In the genomic region with DNA sequence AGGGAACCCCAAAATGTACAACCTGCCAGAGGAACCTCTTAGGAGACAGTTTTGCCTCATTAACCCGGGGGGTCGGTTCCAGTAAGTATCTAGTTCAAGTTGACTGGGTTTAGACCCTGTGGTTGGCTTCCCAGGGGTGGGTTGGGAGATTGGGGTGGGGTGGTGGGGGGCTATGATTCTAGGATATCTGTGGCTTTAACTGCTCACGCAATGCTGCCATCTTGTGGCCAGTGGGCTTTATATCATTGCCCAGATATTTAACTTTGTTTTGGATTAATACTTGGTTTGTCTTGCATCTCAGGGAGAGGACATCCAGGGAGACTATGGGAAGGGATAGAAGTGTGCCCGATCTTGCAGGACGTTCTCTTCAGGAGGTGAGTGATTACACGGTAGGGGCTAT, we compare ENCODE assay signal across 8 mouse cellular contexts. TPM values are rescaled to one million over a fixed set of nuclear protein-coding genes. Genes with fewer than 3 reads are reported as not detected.
DNase-seq lines count a peak whose midpoint lies in the region; ATAC-seq and TF ChIP-seq lines count a peak whose summit lies in the region.

No protein-coding gene starts in this region.

- no peak for TF ChIP-seq POLR2A in CH12.LX (IDR thresholded peaks at IDR 0.05; ENCODE audit: low read depth, low read length)

- peaks cover 62 to 84% of the 10 kb centered on the region in 2 experiments for H3K36me3 ChIP-seq in CH12.LX (replicated peaks in 1 of 2; ENCODE audit: control insufficient read depth in 1 of 2, insufficient read depth in 1 of 2, low read length in 1 of 2)
- H3K36me3 ChIP-seq in embryonic facial prominence, embryonic 11.5 days (replicated peaks; ENCODE audit: control insufficient read depth, insufficient read depth, low read depth, low read length), result peaks cover 4% of the 10 kb centered on the region

- ATAC-seq in embryonic facial prominence, embryonic 11.5 days (replicated peaks; ENCODE audit: insufficient number of reproducible peaks, low FRiP score, low TSS enrichment, low read depth), result no peak

- H3K4me2 ChIP-seq in CH12.LX (ENCODE audit: insufficient read depth, low read depth, poor library complexity, severe bottlenecking), result no peak overlapping the region
- no peak overlapping the region for H3K4me2 ChIP-seq in embryonic facial prominence, embryonic 11.5 days (ENCODE audit: low read depth, low read length)

- peak; percentile 55 for TF ChIP-seq RAD21 in CH12.LX (IDR thresholded peaks at IDR 0.05; ENCODE audit: low read depth, low read length)

- no peak overlapping the region for H3K4me3 ChIP-seq in CH12.LX (replicated peaks in 1 of 3; ENCODE audit: low read depth in 2 of 3, low read length in 2 of 3, poor library complexity in 1 of 3)
- H3K4me3 ChIP-seq in embryonic facial prominence, embryonic 11.5 days (ENCODE audit: low read depth, low read length), result no peak overlapping the region

- peak; percentile 30 to 63 for DNase-seq in cerebellum, postnatal 25 days
- no peak for DNase-seq in cerebellum, adult 11-12 months
- DNase-seq in layer of hippocampus, postnatal 10 days (ENCODE audit: low spot score in 2 of 2), result peak; percentile 49 to 67
- DNase-seq in layer of hippocampus, adult 8-10 months (ENCODE audit: low spot score in 2 of 2), result no peak
- DNase-seq in CH12.LX (ENCODE audit: extremely low read depth), result peak; percentile 31
- DNase-seq in embryonic facial prominence, embryonic 11.5 days (ENCODE audit: low spot score), result peak; percentile 70
- DNase-seq in right cerebral cortex, postnatal 14 days, result peak; percentile 55
- no peak for DNase-seq in spleen, adult 12 weeks (ENCODE audit: low spot score)

- no peaks in the 10 kb centered on the region for H3K79me2 ChIP-seq in CH12.LX (replicated peaks; ENCODE audit: control insufficient read depth, extremely low read depth, insufficient read depth, poor library complexity, severe bottlenecking)

- H3K9ac ChIP-seq in CH12.LX (ENCODE audit: insufficient read depth, low read depth), result no peak overlapping the region
- no peak overlapping the region for H3K9ac ChIP-seq in embryonic facial prominence, embryonic 11.5 days (replicated peaks; ENCODE audit: low read length)

- dilution Hi-C loops in CH12.LX (cut with MboI; ENCODE audit: extremely low pct_ligation_motif_present, extremely low pct_unique_long_range_greater_than_20kb, low sequenced_read_pairs), result no loop called here

- peak; percentile 39 to 70; a peak in 3 of 4 replicates for TF ChIP-seq CTCF in CH12.LX (conservative IDR thresholded peaks at IDR 0.05 in 1 of 2, IDR thresholded peaks at IDR 0.05 in 1 of 2; ENCODE audit: low read depth in 2 of 2, low read length in 2 of 2)

- no peaks in the 10 kb centered on the region for H3K4me1 ChIP-seq in CH12.LX (ENCODE audit: control insufficient read depth in 1 of 2, insufficient read depth in 2 of 2)
- H3K4me1 ChIP-seq in embryonic facial prominence, embryonic 11.5 days (ENCODE audit: control insufficient read depth, insufficient read depth, low read length), result no peaks in the 10 kb centered on the region

- TF ChIP-seq EP300 in CH12.LX (IDR thresholded peaks at IDR 0.05; ENCODE audit: low read length), result no peak

- no peak overlapping the region for H3K27ac ChIP-seq in CH12.LX (ENCODE audit: insufficient read depth, low read depth)
- no peak overlapping the region for H3K27ac ChIP-seq in embryonic facial prominence, embryonic 11.5 days (replicated peaks; ENCODE audit: low read depth, low read length)

- H3K9me3 ChIP-seq in CH12.LX (replicated peaks; ENCODE audit: low read length), result peaks cover 2% of the 10 kb centered on the region
- no peaks in the 10 kb centered on the region for H3K9me3 ChIP-seq in embryonic facial prominence, embryonic 11.5 days (replicated peaks; ENCODE audit: control insufficient read depth, low read length)

- in situ Hi-C loops in CH12.LX (cut with MboI; ENCODE audit: low pct_ligation_motif_present, low pct_unique_long_range_greater_than_20kb, low sequenced_read_pairs), result no loop called here

- no peaks in the 10 kb centered on the region for H3K27me3 ChIP-seq in CH12.LX (replicated peaks)
- no peaks in the 10 kb centered on the region for H3K27me3 ChIP-seq in embryonic facial prominence, embryonic 11.5 days (ENCODE audit: control insufficient read depth, insufficient read depth, low read length)

- 68% methylated on average over 6 of the region's 6 CpGs for WGBS in embryonic facial prominence, embryonic 11.5 days

TF ChIP-seq in CH12.LX, 34 proteins besides CTCF, POLR2A, EP300 and RAD21:
- TF ChIP-seq MAX (IDR thresholded peaks at IDR 0.05; ENCODE audit: low read length) (no peak), SMC3 (IDR thresholded peaks at IDR 0.05; ENCODE audit: low read depth, low read length) (peak; percentile 53), MYC (IDR thresholded peaks at IDR 0.05; ENCODE audit: low read depth, low read length) (no peak)
TF ChIP-seq in CH12.LX: peak in this region for 1.

RNA-seq across cellular contexts. Expression of a gene that starts 11.1 kb away (rescaled TPM):
- total RNA-seq in layer of hippocampus, postnatal 10 days (2021), result 10 to 100 TPM; 96.9 to 98.5 TPM
- total RNA-seq in layer of hippocampus, adult 8-10 months (2022), result 10 to 100 TPM; 53.4 to 59.6 (median 54.9) TPM
- total RNA-seq in CH12.LX (2012; rRNA removed), result 174 and 227 TPM in 2 replicates
- total RNA-seq in CH12.LX (2014; rRNA removed), result 241 and 294 TPM in 2 replicates
- polyA plus RNA-seq in CH12.LX (2012; ENCODE audit: insufficient read length, low read depth), result 242 and 272 TPM in 2 replicates
- polyA plus RNA-seq in embryonic facial prominence, embryonic 11.5 days (2014; fragmentation: Nextera tagmentation; extraction: Ambion mirVana), result 303 and 313 TPM in 2 replicates

RNA-seq across cellular contexts. Expression of a gene that starts 50.2 kb away (rescaled TPM):
- total RNA-seq in layer of hippocampus, postnatal 10 days (2021), result 10 to 100 TPM; 40.1 to 46.4 TPM
- total RNA-seq in layer of hippocampus, adult 8-10 months (2022), result 10 to 100 TPM; 38.4 to 49.5 (median 43.6) TPM
- total RNA-seq in CH12.LX (2012; rRNA removed) (44.4 and 49.1 TPM in 2 replicates), CH12.LX (2014; rRNA removed) (33.4 and 39.0 TPM in 2 replicates)
- 38.6 and 39.7 TPM in 2 replicates for polyA plus RNA-seq in CH12.LX (2012; ENCODE audit: insufficient read length, low read depth)
- 31.5 and 36.4 TPM in 2 replicates for polyA plus RNA-seq in embryonic facial prominence, embryonic 11.5 days (2014; fragmentation: Nextera tagmentation; extraction: Ambion mirVana)

RNA-seq across cellular contexts. Expression of a gene that starts 50.8 kb away (rescaled TPM):
- under 1 TPM; 0.62 to 0.87 TPM for total RNA-seq in layer of hippocampus, postnatal 10 days (2021)
- under 1 TPM; 0.25 to 0.45 (median 0.29) TPM for total RNA-seq in layer of hippocampus, adult 8-10 months (2022)
- total RNA-seq in CH12.LX (2012; rRNA removed) (0.17 and 0.21 TPM in 2 replicates), CH12.LX (2014; rRNA removed) (0.05 and 0.11 TPM in 2 replicates)
- polyA plus RNA-seq in CH12.LX (2012; ENCODE audit: insufficient read length, low read depth), result 0.04 and 0.06 TPM in 2 replicates
- 0.07 and 0.14 TPM in 2 replicates for polyA plus RNA-seq in embryonic facial prominence, embryonic 11.5 days (2014; fragmentation: Nextera tagmentation; extraction: Ambion mirVana)

Comparison
In these comparisons a context has a peak if more than half of its experiments do, and no peak if none do; other contexts are left out.
1. DNase-seq: peak in cerebellum, postnatal 25 days (2 of 2), layer of hippocampus, postnatal 10 days (2 of 2), CH12.LX (single experiment), embryonic facial prominence, embryonic 11.5 days (single experiment) and right cerebral cortex, postnatal 14 days (single experiment); none in cerebellum, adult 11-12 months (single experiment), layer of hippocampus, adult 8-10 months (0 of 2) and spleen, adult 12 weeks (single experiment).